Mouse (Mus musculus) forelimb bud, embryonic 11.5 days (tissue): ENCODE results near the gene Plin3.

Experiments
- DNase-seq: peaks from one replicate; pipeline ENCODE4 v3.0.0-alpha.2; 2012; ENCODE audit warnings: low read depth, low spot score

Plin3 gene

GRCm38 (mm10) chr17:56292531-56293222 is at the start of gene Plin3:
Plin3 (minus strand) TSS chr17:56292873.
- no peak for DNase-seq

GRCm38 (mm10) chr17:56340717-56341116 is 48.0 kb upstream of the Plin3 start:
- DNase-seq = no peak

- no peak for DNase-seq
Measured at GRCm38 (mm10) chr17:56338909-56339308, 46.2 kb upstream of the Plin3 start.

- no peak for DNase-seq
Measured at GRCm38 (mm10) chr17:56337791-56338190, 45.1 kb upstream of the Plin3 start.

DNA sequence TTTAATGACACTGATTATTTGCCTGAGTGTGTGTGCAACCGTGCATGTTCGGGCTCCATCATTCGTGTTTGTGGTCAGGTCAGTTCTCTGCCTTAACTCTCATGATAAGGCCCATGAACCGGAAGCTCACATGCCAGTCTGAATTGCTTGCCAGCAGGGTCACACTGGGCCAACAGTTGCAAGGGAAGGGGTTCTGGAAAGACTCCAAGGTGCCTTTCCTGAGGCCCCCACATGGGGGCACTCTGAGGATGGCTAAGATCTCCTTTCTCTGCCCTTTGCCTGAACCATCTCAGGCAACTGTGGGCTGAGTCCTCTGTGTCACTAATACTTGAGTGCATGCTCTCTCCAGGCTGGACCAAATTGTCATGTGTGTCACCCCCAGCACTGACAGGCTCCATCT is 44.5 kb upstream of the Plin3 start:
- DNase-seq = peak; percentile 43

DNA sequence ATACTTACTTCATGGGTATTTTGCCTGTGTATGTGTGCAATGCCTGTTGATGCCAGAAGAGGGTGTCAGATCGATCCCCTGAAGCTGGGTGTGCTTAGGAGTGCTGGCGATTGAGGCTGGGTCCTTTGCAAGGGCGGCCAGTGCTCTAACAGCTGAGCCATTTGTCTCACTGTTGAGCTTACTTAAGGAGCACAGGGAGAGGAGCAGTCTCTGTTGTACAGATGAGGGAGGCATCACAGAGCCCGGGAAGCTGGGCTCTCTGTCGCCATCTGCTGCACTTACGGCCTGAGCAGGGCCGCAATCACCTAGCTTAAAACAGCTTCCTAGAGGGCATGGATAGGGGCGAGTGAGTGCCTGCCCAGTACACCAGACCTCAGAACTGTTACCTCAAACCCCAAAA is 40.3 kb upstream of the Plin3 start:
- no peak for DNase-seq

DNA sequence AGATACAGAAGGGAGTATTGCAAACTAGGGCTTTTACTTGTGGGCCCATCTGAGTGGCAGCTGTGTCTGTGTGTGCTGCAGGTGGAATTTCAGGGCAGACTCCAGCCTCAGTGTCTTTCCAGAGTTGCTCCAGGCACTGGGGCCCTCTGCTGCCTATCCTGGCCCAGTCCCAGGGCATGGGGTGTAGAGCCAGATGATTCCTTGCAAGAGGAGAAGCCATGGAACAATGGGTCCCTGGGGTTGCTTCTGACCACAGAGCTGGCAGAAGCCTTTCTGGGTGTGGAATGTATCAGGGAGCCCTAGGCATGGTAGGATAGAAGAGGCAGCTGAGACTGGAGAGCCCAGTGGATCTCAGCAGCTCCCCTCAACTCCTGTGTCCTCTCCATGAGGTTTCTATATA is 38.6 kb upstream of the Plin3 start:
- no peak for DNase-seq

GRCm38 (mm10) chr17:56330345-56330744 is 37.7 kb upstream of the Plin3 start:
- DNase-seq = no peak

GRCm38 (mm10) chr17:56329267-56329666 is 36.6 kb upstream of the Plin3 start:
- DNase-seq = no peak

GRCm38 (mm10) chr17:56326153-56327147 is 33.8 kb upstream of the Plin3 start:
- no peak for DNase-seq

DNA sequence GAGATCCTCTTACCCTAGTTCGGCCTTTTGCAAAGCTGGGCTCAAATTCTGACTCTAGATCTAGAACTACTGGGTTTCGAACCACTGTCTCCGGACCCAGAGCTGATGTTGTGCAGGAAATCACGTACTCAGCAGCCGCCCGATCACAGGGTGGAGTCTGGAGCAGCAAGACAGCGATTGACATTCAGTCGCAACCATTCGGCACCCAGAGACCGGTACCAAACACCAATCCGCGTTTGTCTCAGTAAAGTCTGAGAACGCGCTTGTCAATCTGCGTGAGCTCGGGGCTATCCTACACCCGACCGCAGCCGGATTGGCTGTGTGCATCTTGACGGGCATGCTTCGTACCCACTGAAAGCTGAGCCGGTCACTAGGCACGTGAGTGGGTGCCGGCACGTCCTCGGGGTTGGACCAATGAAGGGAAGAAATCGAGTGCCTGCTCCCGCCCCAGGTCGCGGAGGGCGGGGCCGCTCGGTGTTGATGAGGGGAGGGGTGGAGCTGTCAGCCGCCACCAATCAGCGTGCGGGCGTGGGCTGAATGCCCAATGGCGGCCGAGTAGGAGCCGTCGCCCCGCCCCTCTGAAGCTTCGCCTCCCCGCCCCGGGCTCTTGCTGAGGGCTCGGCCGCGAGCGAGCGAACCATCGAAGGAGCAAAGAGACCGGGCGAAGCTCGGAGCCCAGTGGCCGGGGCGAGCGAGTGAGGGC is 32.9 kb upstream of the Plin3 start, which contains the start of gene Kdm4b:
Gene Kdm4b, plus strand, starts transcription at position 613 of the 703 bp plus-strand sequence.
- DNase-seq = peak; percentile 98

DNA sequence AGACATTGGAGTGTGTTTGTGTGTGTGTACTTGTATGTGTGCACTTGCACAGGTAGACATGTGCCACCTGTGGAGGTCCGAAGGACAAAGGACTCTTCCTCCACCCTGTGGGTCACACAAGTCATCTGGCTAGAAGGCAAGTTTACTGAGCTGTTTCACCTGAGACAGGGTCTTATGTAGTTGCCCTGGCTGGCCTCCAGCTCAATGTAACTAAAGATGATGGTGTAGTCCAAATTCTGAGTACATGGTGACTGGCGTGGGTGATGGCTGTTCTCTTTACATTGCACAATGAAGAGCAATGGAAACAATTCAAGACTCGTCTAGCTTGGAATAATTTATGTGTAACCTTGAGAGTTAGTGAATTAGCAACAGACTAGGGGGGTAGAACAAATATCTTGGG is 31.7 kb upstream of the Plin3 start:
- DNase-seq = no peak

- no peak for DNase-seq
Measured at GRCm38 (mm10) chr17:56309191-56309945, 16.7 kb upstream of the Plin3 start.

- no peak for DNase-seq
Measured at GRCm38 (mm10) chr17:56308088-56308487, 15.4 kb upstream of the Plin3 start.

GRCm38 (mm10) chr17:56305826-56306225 is 13.2 kb upstream of the Plin3 start:
- DNase-seq = no peak

DNA sequence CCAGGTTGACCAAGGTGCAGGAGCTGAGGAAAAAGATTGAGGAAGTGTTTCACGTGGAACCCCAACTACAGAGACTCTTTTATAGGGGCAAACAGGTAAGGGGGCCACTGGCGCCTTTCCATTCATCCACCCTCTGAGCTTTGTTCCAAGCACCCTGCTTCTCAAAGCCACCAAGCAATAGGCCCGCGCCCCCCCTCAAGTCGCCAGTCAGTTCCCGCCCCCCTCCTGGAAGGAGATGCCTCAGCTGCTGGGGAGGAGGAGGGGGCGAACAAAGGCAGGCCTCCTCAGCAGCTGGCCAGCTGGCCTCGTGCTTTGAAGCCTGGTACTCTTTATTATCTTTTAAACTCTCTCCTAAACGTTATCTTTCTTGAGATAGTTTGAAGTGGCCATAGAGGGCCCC is 12.5 kb upstream of the Plin3 start:
- DNase-seq = no peak

DNA sequence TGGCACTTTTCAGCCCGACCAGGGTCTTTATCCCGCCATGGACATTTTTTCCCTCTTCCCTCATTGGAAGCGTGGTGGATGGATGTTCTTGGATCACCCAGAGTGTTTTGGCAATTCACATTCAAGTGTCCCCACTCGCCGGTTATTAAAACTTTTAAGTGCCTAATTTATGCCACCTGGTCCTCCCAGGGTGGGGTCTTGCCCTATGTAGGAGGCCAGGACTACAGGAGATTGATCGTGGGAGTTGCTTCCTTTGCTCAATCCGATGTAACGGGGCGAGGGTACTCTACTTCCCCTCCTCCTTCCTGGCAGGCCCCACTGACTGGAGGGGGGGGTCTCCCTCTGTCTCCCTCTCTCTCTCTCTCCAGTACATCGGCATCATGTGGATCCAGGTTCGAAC is 12.0 kb upstream of the Plin3 start:
- DNase-seq = no peak

DNA sequence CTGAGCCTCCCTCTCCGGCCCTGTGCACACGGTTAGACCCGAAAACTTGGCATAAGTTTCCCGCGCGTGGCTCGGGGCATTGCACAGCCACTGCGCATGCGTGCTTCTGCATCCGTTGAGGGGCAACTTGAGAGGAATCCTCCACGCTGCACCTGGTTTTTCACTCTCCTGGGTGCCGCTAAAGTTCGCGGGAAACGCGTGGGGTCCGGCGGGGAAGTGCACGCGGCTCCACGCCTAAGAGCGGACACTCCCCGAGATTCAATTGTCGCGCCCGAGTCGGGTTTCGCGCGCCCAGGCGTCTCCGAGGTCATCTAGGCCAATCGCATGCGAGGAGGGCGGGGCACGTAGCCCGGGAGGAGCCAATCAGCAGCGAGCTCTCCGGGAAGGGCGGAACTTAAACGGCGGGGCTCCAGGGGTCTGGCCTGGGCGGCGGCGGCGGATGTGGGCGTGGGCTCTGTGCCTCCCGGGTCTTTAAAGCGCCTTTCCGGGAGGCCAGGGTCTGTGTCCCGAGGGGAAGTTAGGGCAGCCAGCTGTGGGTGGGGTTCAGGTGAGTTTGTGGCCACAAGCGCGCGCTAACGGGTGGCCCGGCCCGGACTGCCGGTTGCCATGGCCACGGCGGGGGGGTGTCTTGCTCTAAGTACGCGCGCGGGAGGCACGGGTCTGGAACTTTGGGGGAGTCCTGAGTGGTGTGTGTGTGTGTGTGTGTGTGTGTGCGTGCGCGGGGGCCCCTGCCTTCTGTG is 11.3 kb upstream of the Plin3 start:
- DNase-seq = peak; percentile 97

DNA sequence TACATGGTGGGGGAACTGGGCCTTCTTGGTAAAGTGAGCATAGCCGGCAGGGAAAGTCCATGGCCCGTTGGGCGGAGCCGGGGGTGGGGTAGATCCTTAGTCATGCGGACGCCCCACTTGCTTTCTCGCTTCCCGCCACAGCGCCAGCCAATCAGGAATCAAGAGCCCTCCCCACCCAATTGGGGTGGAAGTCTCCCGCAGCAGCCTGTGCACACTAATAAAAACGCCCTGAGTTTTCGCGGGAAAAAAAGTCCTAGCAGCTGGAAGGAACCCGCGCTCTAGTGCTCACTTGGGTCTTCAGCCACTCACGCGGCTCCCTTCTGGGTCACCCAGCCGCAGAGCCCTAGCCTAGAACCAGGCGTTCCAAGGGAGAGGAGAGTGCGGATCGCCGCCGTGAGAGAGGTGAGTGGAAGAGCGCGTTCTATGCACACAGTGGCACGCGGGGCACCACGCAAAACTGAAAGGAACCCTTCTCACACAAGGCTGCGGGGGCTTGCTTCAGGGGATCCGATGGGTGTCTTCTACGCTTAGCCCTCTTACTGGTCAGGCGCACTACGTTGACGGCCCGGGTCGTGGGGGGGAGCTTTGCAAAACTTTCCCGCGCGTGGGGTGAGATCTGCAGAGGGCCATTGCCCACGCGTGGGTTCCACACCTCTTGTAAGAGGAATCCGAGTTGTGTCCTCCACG is 10.6 kb upstream of the Plin3 start, which contains the start of gene Uhrf1:
Gene Uhrf1, plus strand, starts transcription at position 162 of the 687 bp plus-strand sequence.
- DNase-seq = peak; percentile 93
